Mouse (Mus musculus) layer of hippocampus, postnatal 10 days (tissue): ENCODE data around the gene Rhbdd3. TPM values are rescaled to one million over a fixed set of nuclear protein-coding genes. Genes with fewer than 3 reads are reported as not detected.

Experiments used
- total RNA-seq, 2 experiments: library from RNA; stranded (reverse); gene quantifications; 2 replicates each; pipeline ENCODE4 v1.2.3; 2021

Gene Rhbdd3
- total RNA-seq, 2 experiments from 2014 or later = 22.7 to 23.2 TPM

Other genes starting within 250 kb of the Rhbdd3 start
- gene Nf2, start 249.4 kb upstream of the Rhbdd3 start, total RNA-seq = 100 to 1,000 TPM; 187 to 188 TPM
- 10 to 100 TPM; 85.4 to 89.7 TPM for gene Nipsnap1, start 225.0 kb upstream of the Rhbdd3 start, total RNA-seq
- 10 to 100 TPM; 39.7 to 41.8 TPM for gene Thoc5, start 203.6 kb upstream of the Rhbdd3 start, total RNA-seq
- 10 to 100 TPM; 39.1 to 43.0 TPM for gene Nefh, start 150.9 kb upstream of the Rhbdd3 start, total RNA-seq
- 100 to 1,000 TPM; 116 to 130 TPM for gene Ap1b1, start 112.1 kb upstream of the Rhbdd3 start, total RNA-seq
- gene Rasl10a, start 40.8 kb upstream of the Rhbdd3 start, total RNA-seq = 10 to 100 TPM; 35.7 to 39.8 TPM
- 10 to 100 TPM; 50.2 to 54.7 TPM for gene Gas2l1, start 33.6 kb upstream of the Rhbdd3 start, total RNA-seq
- 100 to 1,000 TPM; 332 TPM for gene Ewsr1, start 340 bp downstream of the Rhbdd3 start, total RNA-seq
- gene Emid1, start 53.3 kb downstream of the Rhbdd3 start, total RNA-seq = 10 to 100 TPM; 41.3 to 45.4 TPM
- 10 to 100 TPM; 10.8 to 11.0 TPM for gene Kremen1, start 162.6 kb downstream of the Rhbdd3 start, total RNA-seq